Mouse (Mus musculus): ENCODE results near the gene Psme1. TPM values are rescaled to one million over a fixed set of nuclear protein-coding genes. Genes with fewer than 3 reads are reported as not detected.

Psme1 gene
- polyA plus RNA-seq, 1 experiment: 154 TPM

DNA sequence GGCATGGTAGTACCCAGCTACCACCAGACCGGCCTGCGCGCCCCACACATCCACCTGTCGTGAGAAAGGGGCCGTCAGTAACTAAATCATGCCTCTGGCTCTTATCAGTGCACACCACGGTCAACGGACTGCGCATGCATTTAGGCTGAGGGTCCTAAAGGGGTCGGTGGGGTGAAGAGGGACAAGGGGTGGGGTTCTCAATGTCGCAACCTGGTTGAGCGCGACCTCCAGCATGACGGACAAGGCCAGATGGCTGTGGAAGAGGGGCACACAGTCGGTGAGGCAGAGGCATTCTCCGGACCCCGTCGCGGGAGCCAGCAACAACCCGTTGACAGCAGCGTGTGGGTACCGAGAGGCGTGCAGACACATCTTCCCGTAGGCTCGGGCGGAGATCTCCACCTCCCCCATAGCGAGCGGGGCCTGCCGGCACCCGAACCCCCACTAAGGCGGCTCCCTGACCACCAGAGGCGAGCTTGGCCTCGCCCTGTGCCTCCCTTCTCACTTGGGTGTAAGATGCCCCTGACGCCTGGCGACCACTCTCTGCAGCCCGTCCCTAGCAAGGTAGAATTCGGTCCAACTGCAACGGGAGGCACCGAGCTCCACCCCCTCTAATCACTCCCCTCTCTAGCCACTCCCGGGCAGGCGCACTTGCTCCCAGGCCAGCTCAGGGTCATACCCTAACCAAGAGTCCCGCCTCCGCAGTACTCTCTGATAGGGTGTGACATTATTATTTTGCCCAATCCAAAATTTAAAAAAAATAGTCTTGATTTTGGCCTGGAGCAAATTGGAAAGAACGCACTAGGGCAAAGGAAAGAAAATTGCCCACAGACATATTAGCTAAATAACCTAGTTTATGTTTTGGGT lies 7.0 kb downstream of the Psme1 start, which contains the start of gene Emc9:
TSS of gene Emc9 (minus strand) at position 601 of the 864 bp plus-strand sequence.
- no peak for TF ChIP-seq GATA1 (IDR thresholded peaks at IDR 0.05; ENCODE audit: low read length)

DNA sequence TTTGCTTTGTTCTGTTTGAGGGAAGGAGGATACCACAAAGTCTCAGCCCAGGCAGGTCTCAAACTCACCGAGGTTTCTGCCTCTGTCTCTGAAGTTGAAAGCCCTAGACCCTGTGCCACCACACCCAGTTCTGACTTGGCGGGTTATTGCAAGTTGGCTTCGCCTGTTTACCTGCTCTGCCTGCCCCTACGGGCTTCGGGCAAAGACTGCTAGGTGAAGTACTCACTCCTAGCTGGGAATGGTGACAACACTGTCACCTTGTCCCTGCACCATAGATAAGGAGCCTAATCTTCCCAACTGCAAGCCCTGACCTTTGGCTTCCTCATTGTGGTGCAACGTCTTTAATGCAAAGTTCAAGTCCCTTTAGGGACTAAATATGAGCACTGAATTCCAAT lies 7.6 kb downstream of the Psme1 start:
- TF ChIP-seq GATA1 (IDR thresholded peaks at IDR 0.05; ENCODE audit: low read length): no peak

DNA sequence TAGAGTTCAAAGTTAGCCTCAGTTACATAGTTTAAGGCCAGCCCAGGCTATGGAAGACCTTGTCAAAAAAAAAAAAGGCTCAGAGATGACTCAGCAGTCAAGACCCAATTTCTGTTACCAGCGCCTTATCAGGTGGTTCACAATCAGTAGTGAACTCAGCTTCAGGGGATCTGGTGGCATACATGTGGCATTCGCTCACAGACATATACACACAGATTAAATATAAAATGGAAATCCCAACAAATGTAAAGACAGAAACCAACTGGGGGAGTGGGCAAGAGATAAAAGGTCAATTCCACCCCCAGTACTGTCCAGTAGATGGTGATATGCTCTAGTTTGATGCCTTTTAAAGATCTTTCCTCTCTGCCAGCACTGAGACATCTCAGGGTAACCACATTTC lies 8.2 kb downstream of the Psme1 start:
- TF ChIP-seq GATA1 (IDR thresholded peaks at IDR 0.05; ENCODE audit: low read length): peak; percentile 86

DNA sequence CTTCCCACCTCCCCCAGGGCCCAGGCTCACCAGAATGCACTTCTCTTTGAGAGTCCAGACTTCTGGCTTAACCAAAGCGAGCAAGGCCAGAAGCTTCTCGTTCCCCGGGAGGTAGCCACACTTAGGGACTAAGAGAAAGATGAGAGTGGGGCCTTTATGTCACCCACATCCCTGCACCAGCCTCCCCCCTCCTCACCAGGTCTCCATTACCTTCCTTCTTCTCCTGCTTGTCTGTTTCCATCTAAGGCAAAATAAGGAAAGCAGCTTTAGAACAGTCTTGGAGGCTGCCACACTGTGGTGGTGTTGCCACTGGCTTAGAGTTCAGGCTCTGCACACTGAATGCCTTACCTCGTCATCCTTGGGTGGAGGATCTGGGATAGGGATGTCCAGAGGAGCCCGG lies 11.3 kb downstream of the Psme1 start:
- TF ChIP-seq GATA1 (IDR thresholded peaks at IDR 0.05; ENCODE audit: low read length): no peak

DNA sequence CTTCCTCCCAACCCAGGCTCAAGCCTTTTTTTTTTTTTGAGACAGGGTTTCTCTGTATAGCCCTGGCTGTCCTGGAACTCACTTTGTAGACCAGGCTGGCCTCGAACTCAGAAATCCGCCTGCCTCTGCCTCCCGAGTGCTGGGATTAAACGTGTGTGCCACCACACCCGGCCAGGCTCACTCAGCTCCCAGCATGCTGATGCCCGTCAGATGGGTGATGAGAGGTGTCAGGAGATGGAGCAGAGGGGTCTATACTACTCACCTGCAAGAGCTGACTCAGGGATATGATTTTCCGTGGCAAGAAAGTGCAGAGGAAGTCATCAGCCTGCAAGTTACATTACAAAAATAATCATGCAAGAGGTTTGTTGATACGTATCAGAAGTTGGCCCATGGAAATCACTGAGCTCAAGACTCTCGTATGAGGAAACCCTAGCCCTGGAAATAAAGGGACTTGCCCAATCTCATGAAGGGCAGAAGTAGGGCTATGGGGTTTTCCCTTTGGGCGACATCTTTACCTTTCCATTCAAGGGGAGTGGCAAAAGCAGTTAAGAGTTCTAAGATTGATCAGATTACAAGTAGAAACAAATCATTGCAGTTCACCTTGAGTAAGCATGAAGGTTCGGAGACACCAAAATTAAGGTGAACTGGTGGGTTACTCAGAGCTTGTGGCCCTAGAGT lies 12.0 kb downstream of the Psme1 start:
- no peak for TF ChIP-seq GATA1 (IDR thresholded peaks at IDR 0.05; ENCODE audit: low read length)

DNA sequence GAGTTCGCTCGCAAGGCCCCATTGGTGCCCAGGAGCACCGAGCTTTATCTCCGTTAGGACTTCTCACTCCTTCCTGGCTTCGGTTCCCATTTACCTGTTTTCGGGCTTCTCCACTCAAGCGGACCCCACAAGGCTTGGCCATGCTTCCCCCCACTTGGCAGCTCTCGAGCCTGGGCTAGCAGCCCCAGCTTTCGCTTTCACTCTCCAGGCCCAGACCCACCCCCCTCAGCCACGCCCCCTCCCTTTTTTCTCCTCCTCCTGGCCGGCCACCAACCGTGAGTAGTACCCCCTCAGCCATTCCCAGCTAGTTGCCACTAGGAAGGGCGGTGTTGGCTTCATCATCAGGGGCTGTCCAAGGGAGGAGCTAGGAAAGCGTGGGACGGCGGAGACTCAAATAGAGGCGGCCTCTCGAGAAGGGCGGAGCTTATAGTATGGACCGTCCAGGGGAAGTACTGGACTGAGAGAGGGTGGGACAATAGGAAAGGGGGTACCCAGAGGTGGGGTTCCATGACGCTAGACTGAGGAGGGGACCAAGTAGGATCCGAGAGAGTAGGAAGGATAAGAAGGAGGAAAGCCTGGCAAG lies 12.9 kb downstream of the Psme1 start, which contains the start of gene Psme2:
TSS of gene Psme2 (minus strand) at position 366 of the 583 bp plus-strand sequence.
- no peak for TF ChIP-seq GATA1 (IDR thresholded peaks at IDR 0.05; ENCODE audit: low read length)

DNA sequence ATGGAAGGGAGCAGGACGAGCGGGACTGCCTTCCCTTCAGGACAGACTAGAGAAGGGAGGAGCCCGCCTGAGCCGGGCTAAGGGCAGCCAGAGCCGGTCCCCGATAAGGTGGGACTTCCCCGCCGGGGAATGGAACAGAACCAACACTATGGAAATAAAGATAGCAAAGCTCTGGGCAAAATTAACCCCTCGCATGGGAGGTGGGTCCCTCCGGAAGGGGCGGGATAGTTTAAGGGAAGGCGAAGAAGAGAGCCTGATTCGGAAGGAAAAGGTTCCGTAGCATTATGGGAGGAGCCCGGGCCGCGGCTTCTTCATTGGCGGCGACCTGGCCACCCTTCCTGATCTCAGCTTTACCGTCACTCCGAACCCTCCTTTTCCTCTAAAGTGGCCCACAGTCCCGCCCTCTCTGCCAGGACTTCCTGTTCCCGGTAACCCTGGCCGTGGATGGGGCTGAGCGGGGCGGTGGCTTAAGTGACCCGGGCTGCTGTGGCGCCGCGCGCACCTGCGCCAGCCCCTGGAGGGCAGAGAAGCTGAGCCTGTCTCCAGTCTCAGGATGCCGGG lies 13.5 kb downstream of the Psme1 start, which contains the start of gene Rnf31:
TSS of gene Rnf31 (plus strand) at position 378 of the 561 bp plus-strand sequence.
- TF ChIP-seq GATA1 (IDR thresholded peaks at IDR 0.05; ENCODE audit: low read length): no peak

DNA sequence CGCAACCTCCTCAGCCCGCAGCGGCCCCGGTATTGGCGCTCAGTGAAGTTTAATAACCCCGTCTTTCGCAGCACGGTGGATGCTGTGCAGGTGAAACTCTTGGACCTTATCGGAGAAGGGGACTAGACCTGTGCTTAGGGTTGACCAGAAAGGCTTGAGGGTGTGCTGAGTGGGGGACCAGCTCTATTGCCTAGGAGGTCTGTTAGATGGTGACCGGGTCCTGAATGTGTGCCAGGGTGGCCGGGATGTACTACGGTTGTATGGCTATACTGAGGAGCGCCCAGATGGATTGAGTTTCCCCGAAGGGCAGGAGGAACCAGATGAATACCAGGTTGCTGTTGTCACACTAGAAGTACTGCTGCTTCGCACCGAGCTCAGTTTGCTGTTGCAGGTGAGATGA lies 14.3 kb downstream of the Psme1 start:
- TF ChIP-seq GATA1 (IDR thresholded peaks at IDR 0.05; ENCODE audit: low read length): no peak

DNA sequence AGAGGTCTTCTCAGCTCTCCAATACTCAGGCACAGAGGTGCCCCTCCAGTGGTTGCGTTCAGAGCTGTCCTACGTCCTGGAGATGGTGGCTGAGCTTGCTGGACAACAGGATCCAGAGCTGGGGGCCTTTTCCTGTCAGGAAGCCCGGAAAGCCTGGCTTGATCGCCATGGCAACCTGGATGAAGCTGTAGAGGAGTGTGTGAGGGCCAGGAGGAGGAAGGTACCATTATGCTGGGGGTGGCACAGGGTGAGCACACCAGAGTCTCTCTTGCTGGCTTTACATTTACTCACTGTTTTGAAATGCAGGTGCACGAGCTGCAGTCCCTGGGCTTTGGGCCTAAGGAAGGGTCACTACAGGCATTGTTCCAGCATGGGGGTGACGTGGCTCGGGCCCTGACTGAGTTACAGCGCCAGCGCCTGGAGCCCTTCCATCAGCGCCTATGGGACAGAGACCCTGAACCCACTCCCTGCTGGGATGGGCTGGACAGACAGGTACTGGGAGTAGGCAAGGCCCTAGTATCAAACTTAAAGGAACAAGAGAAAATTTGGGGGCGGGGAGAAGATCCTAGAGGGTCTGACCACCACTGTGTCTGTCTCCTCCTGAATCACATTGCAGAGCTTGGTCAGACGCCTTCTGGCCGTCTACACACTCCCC lies 18.2 kb downstream of the Psme1 start:
- TF ChIP-seq GATA1 (IDR thresholded peaks at IDR 0.05; ENCODE audit: low read length): no peak

DNA sequence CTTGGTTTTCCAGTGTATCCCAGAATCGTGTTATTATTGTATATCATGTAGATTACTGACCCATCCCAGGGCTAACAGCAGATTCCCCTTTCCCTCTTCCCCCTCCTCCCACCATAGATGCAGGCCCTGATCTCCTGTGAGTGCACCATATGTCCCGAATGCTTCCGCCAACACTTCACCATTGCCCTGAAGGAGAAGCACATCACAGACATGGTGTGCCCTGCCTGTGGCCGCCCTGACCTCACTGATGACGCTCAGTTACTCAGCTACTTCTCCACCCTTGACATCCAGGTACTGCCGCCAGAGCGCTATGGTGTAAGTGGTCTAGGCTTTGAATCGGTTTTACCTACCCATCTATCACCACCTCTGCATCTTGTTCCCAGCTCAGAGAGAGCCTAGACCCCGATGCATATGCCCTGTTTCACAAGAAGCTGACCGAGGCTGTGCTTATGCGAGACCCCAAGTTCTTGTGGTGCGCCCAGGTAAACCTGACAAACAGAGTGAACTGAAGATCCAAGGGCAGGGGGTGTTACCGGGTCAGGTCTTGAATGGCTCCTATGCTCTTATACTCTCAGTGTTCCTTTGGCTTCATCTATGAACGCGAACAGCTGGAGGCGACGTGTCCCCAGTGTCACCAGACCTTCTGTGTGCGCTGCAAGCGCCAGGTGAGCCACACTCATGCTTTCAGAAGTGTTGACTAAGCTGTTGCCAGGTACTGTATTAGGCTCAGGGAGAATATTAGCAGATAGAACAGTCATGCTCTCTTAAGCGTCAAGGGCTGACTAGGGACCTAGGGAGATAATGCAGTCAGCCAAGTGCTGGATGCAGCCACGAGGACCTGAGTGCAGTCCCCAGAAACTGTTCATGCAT lies 20.8 kb downstream of the Psme1 start:
- TF ChIP-seq GATA1 (IDR thresholded peaks at IDR 0.05; ENCODE audit: low read length): no peak

DNA sequence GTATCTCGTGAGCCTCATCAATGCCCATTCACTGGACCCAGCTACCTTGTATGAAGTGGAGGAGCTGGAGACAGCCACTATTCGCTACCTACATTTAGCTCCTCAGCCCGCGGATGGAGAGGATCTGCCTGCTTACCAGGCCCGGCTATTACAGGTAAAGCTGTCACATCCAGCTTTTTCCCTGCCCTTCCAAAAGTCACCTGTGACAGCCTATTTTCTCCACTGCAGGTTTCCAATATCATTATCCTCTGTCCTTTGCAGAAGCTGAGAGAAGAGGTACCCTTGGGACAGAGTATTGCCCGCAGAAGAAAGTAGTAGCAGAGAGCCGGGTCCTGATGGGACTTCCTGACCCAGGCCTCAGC lies 25.3 kb downstream of the Psme1 start, which contains the start of gene Irf9:
TSS of gene Irf9 (plus strand) at position 301 of the 362 bp plus-strand sequence.
- no peak for TF ChIP-seq GATA1 (IDR thresholded peaks at IDR 0.05; ENCODE audit: low read length)

DNA sequence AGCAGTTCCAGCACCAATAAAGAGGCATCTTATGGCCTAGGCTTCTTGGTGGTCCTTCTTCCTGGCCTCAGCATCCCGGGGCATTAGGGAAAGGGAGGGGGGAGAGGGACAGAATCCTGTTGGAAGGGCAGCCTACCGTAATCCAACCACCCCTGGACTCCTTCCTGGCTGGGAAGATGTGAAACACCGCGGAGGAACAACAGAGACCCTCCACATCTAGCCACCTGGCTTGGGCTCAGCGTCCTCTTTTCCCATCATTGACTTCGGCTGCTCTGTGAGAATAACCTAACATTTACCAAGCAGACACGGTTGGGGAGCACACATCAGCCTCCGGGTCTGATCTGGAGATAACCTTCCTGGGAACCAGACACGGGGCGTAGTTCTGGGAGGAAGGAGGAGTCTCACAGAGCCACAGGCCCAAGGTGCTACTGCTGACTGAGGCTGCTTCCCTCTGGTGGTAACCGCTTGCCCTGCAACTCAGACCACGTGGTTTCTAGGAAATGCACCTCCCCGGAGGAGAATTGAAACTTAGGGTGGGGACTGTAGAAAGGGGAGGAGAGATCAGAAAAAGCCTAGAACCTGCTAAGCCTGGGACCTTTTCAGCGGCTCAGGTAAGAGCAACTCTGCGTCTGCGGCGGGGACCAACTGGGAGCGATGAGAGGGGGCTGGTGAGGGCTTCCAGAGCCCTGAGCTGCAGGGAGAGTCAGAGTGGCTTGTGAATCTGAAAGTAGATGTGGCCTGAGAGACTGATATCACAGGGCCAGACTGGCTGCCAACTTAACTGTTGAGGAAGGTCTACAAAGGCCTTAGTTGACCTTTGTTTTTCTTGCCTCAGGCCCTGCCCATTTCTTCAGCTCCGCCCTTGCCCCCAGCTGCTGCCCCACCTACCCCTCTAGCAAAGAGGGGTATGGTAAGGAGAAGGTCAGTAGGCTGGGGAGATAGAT lies 26.0 kb downstream of the Psme1 start:
- TF ChIP-seq GATA1 (IDR thresholded peaks at IDR 0.05; ENCODE audit: low read length): peak; percentile 50

DNA sequence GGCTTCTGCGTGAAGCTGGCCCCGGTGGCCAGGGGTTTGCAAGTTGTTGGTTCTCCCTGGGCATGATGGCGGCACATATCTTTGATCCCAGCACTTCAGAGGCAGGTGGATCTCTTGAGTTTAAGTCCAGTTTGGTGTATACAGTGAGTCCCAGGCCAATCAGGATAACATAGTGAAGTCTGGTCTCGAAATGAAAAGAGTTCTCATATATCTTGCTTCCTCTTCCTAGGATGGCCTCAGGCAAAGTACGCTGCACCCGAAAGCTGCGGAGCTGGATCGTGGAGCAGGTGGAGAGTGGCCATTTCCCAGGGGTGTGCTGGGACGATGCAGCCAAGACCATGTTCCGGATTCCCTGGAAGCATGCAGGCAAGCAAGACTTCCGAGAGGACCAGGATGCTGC lies 26.9 kb downstream of the Psme1 start:
- no peak for TF ChIP-seq GATA1 (IDR thresholded peaks at IDR 0.05; ENCODE audit: low read length)
